Mouse (Mus musculus) adipose tissue, adult 10 weeks (tissue): ENCODE data around the gene Nrcam. TPM values are rescaled to one million over a fixed set of nuclear protein-coding genes. Genes with fewer than 3 reads are reported as not detected.

Source experiments
- polyA plus RNA-seq: library from polyadenylated mRNA; stranded (reverse); fragments of 350-450 nt; fragmentation: Illumina TruSeq; extraction: RNeasy Lipid Tissue Mini Kit (QIAGEN cat#74804); gene quantifications from one replicate; pipeline ENCODE4 v1.2.3, GENCODE M21; 2014; ENCODE audit warnings: low read depth, low replicate concordance

The Nrcam gene
- polyA plus RNA-seq: 0.43 TPM

DNA sequence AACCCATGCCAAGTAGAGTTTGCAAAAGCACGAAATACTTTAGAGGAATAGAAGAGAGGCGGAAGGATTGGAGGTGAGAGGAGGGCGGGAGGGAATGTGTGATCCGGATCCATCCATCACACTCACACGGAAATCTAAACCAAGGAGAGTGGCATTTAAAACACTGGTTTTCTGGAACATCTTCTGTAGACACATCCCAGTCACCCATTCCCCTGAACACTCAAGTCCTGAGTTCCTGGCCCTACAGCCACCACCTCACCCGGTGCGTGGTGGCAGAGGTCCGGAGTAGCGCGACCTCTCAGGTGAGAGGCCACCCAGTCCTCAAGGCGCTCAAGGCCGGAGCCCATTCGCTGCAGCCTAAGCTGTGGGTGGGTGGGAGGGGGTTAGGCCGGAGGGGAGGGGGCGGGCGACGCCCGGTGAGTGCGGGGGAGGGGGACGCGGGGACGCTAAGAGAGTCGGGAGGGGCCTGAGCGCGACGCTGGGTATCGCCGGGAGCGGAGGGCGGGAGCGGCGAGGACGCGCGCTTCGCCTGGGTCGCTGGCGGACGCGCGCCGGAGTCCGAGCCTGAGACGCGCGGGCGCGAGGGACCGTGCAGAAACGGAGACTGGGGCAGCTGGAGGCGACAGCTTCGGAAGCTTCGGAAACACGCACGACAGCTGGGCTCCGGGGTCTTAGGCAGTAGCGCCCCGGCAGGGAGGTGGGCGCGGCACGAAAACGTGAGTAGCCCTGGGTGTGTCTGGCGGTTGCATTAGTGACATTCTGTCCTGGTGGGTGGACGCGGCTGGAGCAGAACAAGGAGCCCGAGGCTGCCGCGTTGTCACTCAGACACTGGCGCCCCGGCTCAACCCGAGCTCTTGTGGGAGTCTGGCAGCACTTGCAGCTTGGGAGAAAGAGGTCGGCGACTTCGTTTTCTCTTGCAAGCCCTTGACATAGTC, at the start of gene Nrcam:
Gene Nrcam (plus strand): TSS at position 505 of the 935 bp plus-strand sequence.

Other genes with a start within 250 kb of the Nrcam start
- gene Dnajb9, start 118.6 kb upstream of the Nrcam start, polyA plus RNA-seq: 75.3 TPM
- gene Pnpla8, start 107.5 kb upstream of the Nrcam start, polyA plus RNA-seq: 79.2 TPM